Mouse (Mus musculus) spleen, postnatal 0 days (tissue): Measurements from ENCODE around the gene Irf1. TPM values are rescaled to one million over a fixed set of nuclear protein-coding genes. Genes with fewer than 3 reads are reported as not detected.

ENCODE experiments used
- polyA plus RNA-seq: library from polyadenylated mRNA; unstranded; fragments of >200 nt; fragmentation: Nextera tagmentation; extraction: Ambion mirVana; gene quantifications from 2 replicates; pipeline ENCODE4 v1.2.1, GENCODE M21; 2015

The Irf1 gene
- 20.1 and 23.4 TPM in 2 replicates for polyA plus RNA-seq

DNA sequence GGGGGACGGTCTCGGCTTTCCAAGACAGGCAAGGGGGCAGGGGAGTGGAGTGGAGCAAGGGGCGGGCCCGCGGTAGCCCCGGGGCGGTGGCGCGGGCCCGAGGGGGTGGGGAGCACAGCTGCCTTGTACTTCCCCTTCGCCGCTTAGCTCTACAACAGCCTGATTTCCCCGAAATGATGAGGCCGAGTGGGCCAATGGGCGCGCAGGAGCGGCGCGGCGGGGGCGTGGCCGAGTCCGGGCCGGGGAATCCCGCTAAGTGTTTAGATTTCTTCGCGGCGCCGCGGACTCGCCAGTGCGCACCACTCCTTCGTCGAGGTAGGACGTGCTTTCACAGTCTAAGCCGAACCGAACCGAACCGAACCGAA is at the start of gene Irf1:
TSS of gene Irf1 (plus strand) at position 255 of the 365 bp plus-strand sequence.

GRCm38 (mm10) chr11:53720715-53721114 is 49.1 kb upstream of the Irf1 start, which contains the start of gene Il5:
Gene Il5, plus strand, starts transcription at chr11:53720794.

DNA sequence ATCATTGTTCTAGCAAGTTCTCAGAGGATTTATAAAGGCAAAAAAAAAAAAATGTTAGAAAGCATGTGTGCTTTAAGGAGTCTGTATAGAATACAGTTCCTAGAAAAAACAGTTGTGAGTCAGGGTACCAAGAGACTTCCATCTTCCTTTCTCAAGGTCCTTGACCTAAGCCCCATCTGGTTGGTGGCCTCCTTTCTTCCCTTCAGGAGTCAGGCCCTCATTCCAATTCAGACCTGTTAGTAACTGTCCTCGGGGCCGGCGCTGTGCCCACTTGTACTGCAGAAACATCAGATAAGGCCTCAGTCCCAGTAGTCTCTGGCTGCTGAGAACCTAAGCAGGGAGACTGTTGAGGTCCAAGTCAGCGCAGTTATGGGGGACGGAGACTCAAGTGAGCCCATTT is 3.3 kb downstream of the Irf1 start, which contains the start of gene Gm17334:
TSS of gene Gm17334 (minus strand) at position 101 of the 400 bp plus-strand sequence.

Other genes with a start within 250 kb of the Irf1 start
- 18.1 and 19.0 TPM in 2 replicates for gene Kif3a, start 202.6 kb upstream of the Irf1 start, polyA plus RNA-seq
- gene Il4, start 151.3 kb upstream of the Irf1 start, polyA plus RNA-seq: 2.4 and 3.7 TPM in 2 replicates
- not detected in 2 replicates for gene Il13, start 135.3 kb upstream of the Irf1 start, polyA plus RNA-seq
- gene Rad50, start 62.7 kb upstream of the Irf1 start, polyA plus RNA-seq: 28.2 and 30.8 TPM in 2 replicates
- gene Il5, start 49.2 kb upstream of the Irf1 start, polyA plus RNA-seq: not detected in 2 replicates
- 0.63 and 0.76 TPM in 2 replicates for gene Gm17334, start 3.2 kb downstream of the Irf1 start, polyA plus RNA-seq
- 3.7 and 3.9 TPM in 2 replicates for gene Gm12216, start 89.2 kb downstream of the Irf1 start, polyA plus RNA-seq
- 3.8 and 5.1 TPM in 2 replicates for gene Slc22a5, start 121.6 kb downstream of the Irf1 start, polyA plus RNA-seq
- gene Slc22a21, start 210.3 kb downstream of the Irf1 start, polyA plus RNA-seq: 3.2 and 3.7 TPM in 2 replicates